Mouse (Mus musculus) myocyte (in vitro differentiated cells): ENCODE results near the gene Pstpip1.

Experiments
- E2F4 ChIP-seq: IDR thresholded peaks from one replicate; pipeline ENCODE4 v1.6.1; 2011; ENCODE audit warnings: mild to moderate bottlenecking, control low read depth, moderate library complexity; ENCODE audit not compliant: insufficient read depth
- MYOG ChIP-seq, 3 experiments: IDR thresholded peaks; one replicate each; pipeline ENCODE4 v1.6.1; 2011; ENCODE audit warnings: control low read depth in 2 of 3, low read depth in 2 of 3, mild to moderate bottlenecking in 2 of 3; ENCODE audit not compliant: insufficient read length in 2 of 3, control insufficient read depth in 1 of 3, insufficient read depth in 1 of 3
- POLR2A ChIP-seq: IDR thresholded peaks from one replicate; pipeline ENCODE4 v1.6.1; 2011; ENCODE audit warnings: low read depth, mild to moderate bottlenecking, control low read depth, moderate library complexity; ENCODE audit not compliant: insufficient read length

- TF ChIP-seq MYOG (IDR thresholded peaks at IDR 0.05; ENCODE audit: control insufficient read depth in 1 of 3, insufficient read depth in 1 of 3, insufficient read length in 2 of 3, low read depth in 2 of 3) (no peak), E2F4 (no peak), POLR2A (no peak)
These were observed 29.9 kb downstream of the Pstpip1 start for GRCm38 (mm10) chr9:56119651-56120050.
